Mouse (Mus musculus) naive thymus-derived CD4-positive, alpha-beta T cell, adult 2 months (primary cell): ENCODE results near the gene Sept8.

Experiments used
- DNase-seq: peaks from one replicate; pipeline ENCODE4 v3.0.0-alpha.2; 2011; ENCODE audit warnings: low read depth

Sept8 gene

DNA sequence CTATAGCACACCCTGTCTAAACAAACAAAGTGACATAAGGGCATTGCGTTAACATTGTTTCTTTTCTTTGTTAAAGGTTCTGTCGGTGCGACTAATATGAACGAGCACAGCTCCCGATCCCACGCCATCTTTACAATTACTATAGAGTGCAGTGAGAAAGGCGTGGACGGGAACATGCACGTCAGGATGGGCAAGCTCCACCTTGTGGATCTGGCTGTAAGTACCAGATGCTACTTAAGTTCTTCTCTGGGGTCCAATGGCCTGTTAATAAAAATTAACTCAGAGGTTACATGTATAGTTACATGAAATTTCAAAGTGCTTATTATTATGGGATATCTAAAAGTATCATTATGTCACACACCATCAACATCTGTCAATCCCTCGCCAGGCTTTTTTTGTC is 64.1 kb downstream of the Sept8 start:
- no peak for DNase-seq

DNA sequence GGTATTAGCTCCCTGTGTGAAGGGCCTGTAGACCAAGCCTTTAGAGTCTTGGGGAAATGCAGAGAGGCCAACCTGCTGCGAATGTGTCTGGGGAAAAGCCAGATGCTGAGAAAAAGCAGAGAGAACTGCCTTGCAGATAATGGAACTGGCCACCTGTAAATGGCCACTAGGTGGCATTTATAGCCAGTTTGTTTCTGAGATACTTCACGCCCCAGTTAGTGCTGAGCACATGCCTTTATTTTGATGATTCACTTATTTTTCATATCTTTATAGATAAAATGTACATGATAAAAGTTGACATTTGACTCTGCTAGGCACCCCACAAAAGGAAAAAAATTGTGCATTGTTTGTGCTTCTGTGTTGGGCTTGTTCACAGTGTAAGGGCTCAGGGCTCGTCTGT is 65.8 kb downstream of the Sept8 start:
- peak; percentile 51 for DNase-seq

GRCm38 (mm10) chr11:53585510-53585909 is 66.5 kb downstream of the Sept8 start:
- DNase-seq: no peak

DNA sequence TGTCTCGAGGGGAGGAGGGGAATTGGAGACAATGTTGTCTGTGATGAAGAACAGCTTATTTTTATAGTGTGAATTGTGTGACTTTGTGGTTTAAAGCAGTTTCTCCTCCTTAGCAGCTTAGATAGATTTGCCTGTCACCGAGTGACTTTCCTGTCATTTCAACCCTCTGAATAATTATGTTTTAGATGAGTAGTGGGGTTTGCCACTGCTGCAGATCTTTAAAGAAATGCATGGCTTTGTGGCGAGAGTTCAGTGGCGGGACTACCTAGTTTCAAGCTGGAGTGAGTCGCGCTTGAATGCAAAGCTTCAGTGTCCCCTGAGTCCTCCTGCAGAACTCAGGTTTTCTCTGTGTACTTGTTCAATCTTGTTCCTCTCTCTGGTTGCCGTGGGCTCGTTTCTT is 69.2 kb downstream of the Sept8 start:
- DNase-seq: no peak

GRCm38 (mm10) chr11:53590368-53590768 is 71.3 kb downstream of the Sept8 start:
- DNase-seq: peak; percentile 88

GRCm38 (mm10) chr11:53591116-53591515 is 72.1 kb downstream of the Sept8 start:
- DNase-seq: no peak
